Mouse (Mus musculus) lung, adult 2 months (tissue): ENCODE measurements at regions not wholly inside any gene's neighbourhood (a gene's known extent, or its start where the extent isn't known, plus 50 kb on each side); places are given as distances from the start of the nearest gene placed in this dataset.

Source experiments
- CTCF ChIP-seq: fragments of 200-500 bp; IDR thresholded peaks from 2 replicates; pipeline ENCODE4 v1.5.1; 2011; ENCODE audit warnings: mild to moderate bottlenecking, low read length, control low read depth; ENCODE audit not compliant: insufficient read depth
- POLR2A ChIP-seq: fragments of 200-500 bp; IDR thresholded peaks from 2 replicates; pipeline ENCODE4 v1.6.1; 2011; ENCODE audit warnings: low read depth, mild to moderate bottlenecking, control low read depth, low read length, borderline replicate concordance; ENCODE audit errors: extremely low read depth

DNA sequence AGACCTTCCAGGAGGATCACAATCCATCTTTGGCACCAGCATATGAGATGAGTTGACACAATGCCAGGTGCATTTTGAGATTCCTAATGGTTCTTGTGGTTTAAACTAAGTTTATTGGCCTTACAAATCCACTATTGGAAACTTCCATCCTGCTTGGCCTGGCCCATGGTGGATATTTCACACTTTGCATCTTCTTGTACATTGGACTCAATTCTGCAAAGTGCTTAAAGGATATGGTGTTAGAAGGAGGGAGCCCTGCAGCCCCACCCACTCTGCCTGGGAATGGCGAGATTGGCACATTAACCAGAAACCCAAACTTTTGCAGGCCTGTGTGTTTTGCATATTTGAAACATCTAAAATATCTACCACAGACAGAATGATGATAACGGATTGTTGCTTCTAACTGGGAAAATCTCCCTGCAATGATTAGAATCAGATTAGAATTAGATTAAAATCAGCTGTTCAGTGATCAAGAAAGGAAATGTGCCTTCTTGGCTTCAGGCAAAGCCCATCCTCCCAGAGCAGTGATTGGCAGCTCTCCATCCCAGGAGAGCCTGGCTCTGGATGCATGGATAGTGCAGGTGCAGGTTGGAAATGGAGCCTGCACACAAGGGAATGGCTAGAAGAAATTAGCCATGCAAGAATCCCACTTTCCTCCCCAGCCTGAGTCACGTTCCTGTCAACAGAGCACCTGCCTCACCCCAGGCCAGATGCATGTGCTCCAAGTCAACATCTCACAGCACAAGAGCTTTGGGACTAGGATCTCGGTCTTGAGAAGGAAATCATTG is 162.3 kb downstream of the Atp6ap1l start:
- TF ChIP-seq CTCF (no peak), POLR2A (no peak)
